Mouse (Mus musculus) ES-E14 (cell line): ENCODE results near the gene Sub1. TPM values are rescaled to one million over a fixed set of nuclear protein-coding genes. Genes with fewer than 3 reads are reported as not detected.
A peak's percentile ranks its signal among the peaks of the same experiment; 100 is the strongest.

Experiments
- DNase-seq: peaks from one replicate; pipeline ENCODE4 v3.0.0-alpha.2; 2013; ENCODE audit warnings: low read depth, low spot score
- H3K27ac ChIP-seq: 2 replicates; pipeline ENCODE4 v1.5.1; 2012; ENCODE audit warnings: low read depth, mild to moderate bottlenecking, low read length, moderate library complexity, mixed read lengths; ENCODE audit not compliant: poor library complexity, insufficient read depth, severe bottlenecking
- H3K36me3 ChIP-seq: 2 replicates; pipeline ENCODE4 v1.6.1; 2012; ENCODE audit warnings: mild to moderate bottlenecking, low read length, moderate library complexity, mixed read lengths; ENCODE audit not compliant: control insufficient read depth, poor library complexity, insufficient read depth, severe bottlenecking
- H3K4me1 ChIP-seq, 2 experiments: fragments of 150-350 bp in 1 of 2; sonication (generic) in 1 of 2; 2 replicates each; pipeline ENCODE4 v1.6.1; 2012; ENCODE audit warnings: low read length in 2 of 2, mild to moderate bottlenecking in 1 of 2, mixed read lengths in 1 of 2; ENCODE audit not compliant: control insufficient read depth in 2 of 2, insufficient read depth in 2 of 2, poor library complexity in 1 of 2
- H3K4me3 ChIP-seq, 2 experiments: fragments of 150-350 bp in 1 of 2; sonication (generic) in 1 of 2; 2 replicates each; pipeline ENCODE4 v1.5.1; 2012; ENCODE audit warnings: low read length in 2 of 2, low read depth in 1 of 2, mild to moderate bottlenecking in 1 of 2, mixed read lengths in 1 of 2; ENCODE audit not compliant: insufficient read depth in 1 of 2, poor library complexity in 1 of 2, severe bottlenecking in 1 of 2
- H3K9ac ChIP-seq: 2 replicates; pipeline ENCODE4 v1.6.1; 2012; ENCODE audit warnings: low read depth, mild to moderate bottlenecking, low read length, mixed read lengths; ENCODE audit not compliant: poor library complexity, insufficient read depth, severe bottlenecking
- H3K9me3 ChIP-seq: fragments of 150-350 bp; sonication (generic); 2 replicates; pipeline ENCODE4 v1.6.1; 2012; ENCODE audit warnings: low read depth, mild to moderate bottlenecking, low read length; ENCODE audit not compliant: control insufficient read depth, insufficient read depth
- CHD2 ChIP-seq: IDR thresholded peaks from 2 replicates; pipeline ENCODE4 v1.6.1; 2014; ENCODE audit warnings: mild to moderate bottlenecking, low read depth, low read length, inconsistent platforms
- HCFC1 ChIP-seq: IDR thresholded peaks from 2 replicates; pipeline ENCODE4 v1.6.1; 2012; ENCODE audit warnings: low read length, inconsistent platforms, borderline replicate concordance; ENCODE audit not compliant: insufficient read depth
- MAFK ChIP-seq: IDR thresholded peaks from 2 replicates; pipeline ENCODE4 v1.6.1; 2014; ENCODE audit warnings: mild to moderate bottlenecking, low read depth, low read length, inconsistent platforms; ENCODE audit not compliant: insufficient read depth
- ZC3H11A ChIP-seq: IDR thresholded peaks from 2 replicates; pipeline ENCODE4 v1.6.1; 2012; ENCODE audit warnings: low read depth, mild to moderate bottlenecking, inconsistent platforms, low read length, borderline replicate concordance
- ZNF384 ChIP-seq: IDR thresholded peaks from 2 replicates; pipeline ENCODE4 v1.6.1; 2012; ENCODE audit warnings: low read depth, low read length, inconsistent platforms
- in situ Hi-C, 2 experiments: fragments of 600-800 bp; cut with MboI; formaldehyde crosslinking; loops; one replicate each; pipeline ENCODE4 v1.15.1; 2025; ENCODE audit warnings: low sequenced_read_pairs in 2 of 2, inconsistent platforms in 1 of 2; ENCODE audit not compliant: unreplicated experiment in 2 of 2
- total RNA-seq: library from RNA; depleted of rRNA; stranded (reverse); fragments of 300-350 nt; gene quantifications from 2 replicates; pipeline ENCODE4 v1.2.3, GENCODE M21; 2012

Gene Sub1
- total RNA-seq, 1 experiment = 301 TPM

- H3K4me3 ChIP-seq = peak overlapping the region; percentile 79 to 93
- peak overlapping the region; percentile 45 for H3K27ac ChIP-seq
- in situ Hi-C loops = loop anchor here in 1 of 2 experiments (25.0 kb wide), 1 partner anchor 817 kb away; the partner anchor contains the start of genes 6030458C11Rik and Drosha
- peaks cover 0 to 1% of the 10 kb centered on the region in 2 experiments; a peak in 1 of 4 replicates for H3K4me1 ChIP-seq
- no peaks in the 10 kb centered on the region for H3K9me3 ChIP-seq
- peak overlapping the region; percentile 97 for H3K9ac ChIP-seq
- H3K36me3 ChIP-seq = peaks cover 15% of the 10 kb centered on the region
- TF ChIP-seq CHD2 (no peak), HCFC1 (no peak), ZC3H11A (no peak), MAFK (no peak), ZNF384 (no peak)
- peak; percentile 53 for DNase-seq
Observed at GRCm38 (mm10) chr15:11994921-11995814, 1.6 kb downstream of the Sub1 start.

GRCm38 (mm10) chr15:11994006-11994405 is 2.8 kb downstream of the Sub1 start:
- in situ Hi-C loops = loop anchor here in 1 of 2 experiments (25.0 kb wide), 1 partner anchor 818 kb away; the partner anchor contains the start of genes 6030458C11Rik and Drosha
- Histone ChIP-seq H3K9ac (no peak overlapping the region; the same call in 1 of the 2 replicates), H3K9me3 (no peaks in the 10 kb centered on the region), H3K4me3 (peak overlapping the region; percentile 79 to 93; a peak in 3 of 4 replicates), H3K27ac (no peak overlapping the region), H3K4me1 (no peaks in the 10 kb centered on the region), H3K36me3 (peaks cover 21% of the 10 kb centered on the region)
- TF ChIP-seq CHD2 (no peak), ZC3H11A (no peak), MAFK (no peak), HCFC1 (no peak), ZNF384 (no peak)
- DNase-seq = no peak

- no peak for DNase-seq
- TF ChIP-seq MAFK = no peak
- no peak for TF ChIP-seq ZNF384
- TF ChIP-seq HCFC1 = no peak
- TF ChIP-seq CHD2 = no peak
- TF ChIP-seq ZC3H11A = no peak
- in situ Hi-C loops = loop anchor here in 1 of 2 experiments (25.0 kb wide), 1 partner anchor 821 kb away; the partner anchor contains the start of genes 6030458C11Rik and Drosha
Observed at GRCm38 (mm10) chr15:11991552-11992113, 5.2 kb downstream of the Sub1 start.

GRCm38 (mm10) chr15:11988580-11988979 is 8.2 kb downstream of the Sub1 start:
- Histone ChIP-seq H3K36me3 (peaks cover 45% of the 10 kb centered on the region), H3K9ac (no peak overlapping the region), H3K4me3 (no peak overlapping the region), H3K4me1 (peaks cover 0 to 2% of the 10 kb centered on the region in 2 experiments; a peak in 1 of 4 replicates), H3K27ac (no peak overlapping the region), H3K9me3 (no peaks in the 10 kb centered on the region)
- no peak for DNase-seq
- in situ Hi-C loops = loop anchor here in 1 of 2 experiments (25.0 kb wide), 1 partner anchor 824 kb away; the partner anchor contains the start of genes 6030458C11Rik and Drosha
- TF ChIP-seq MAFK = no peak

More at GRCm38 (mm10) chr15:11991552-11992113, 5.2 kb downstream of the Sub1 start:
- H3K36me3 ChIP-seq = peaks cover 37% of the 10 kb centered on the region
- no peak overlapping the region for H3K27ac ChIP-seq
- no peaks in the 10 kb centered on the region for H3K9me3 ChIP-seq
- no peak overlapping the region for H3K4me3 ChIP-seq
- H3K4me1 ChIP-seq = peaks cover 0 to 2% of the 10 kb centered on the region in 2 experiments; a peak in 1 of 4 replicates
- no peak overlapping the region for H3K9ac ChIP-seq
